Mouse (Mus musculus): ENCODE measurements around the gene A930004D18Rik.
"Not testable (repeated sequence)": the region's sequence is repeated elsewhere in the genome, so short reads cannot be mapped to it uniquely, and the experiment has no call there.

The A930004D18Rik gene

DNA sequence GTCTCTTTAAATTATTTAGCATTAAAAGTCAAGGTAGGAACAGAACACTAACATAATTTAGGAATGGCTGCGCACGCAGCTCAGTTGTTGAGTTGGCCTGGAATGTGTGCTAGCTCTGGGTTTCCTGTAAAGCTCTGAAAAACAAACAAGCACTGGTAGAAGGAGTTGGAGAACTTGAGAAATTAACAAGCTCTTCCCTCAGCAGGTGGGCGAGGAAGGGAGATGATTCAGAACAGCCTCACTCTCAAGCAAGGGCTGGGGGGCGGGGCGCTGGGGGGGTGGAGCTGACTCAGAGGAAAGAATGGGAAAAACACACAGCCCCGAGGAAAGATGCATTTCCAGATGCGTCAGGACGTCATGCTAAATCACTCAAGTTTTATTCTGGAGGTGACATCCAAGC lies 32.4 kb downstream of the A930004D18Rik start:
- no peak for DNase-seq (ENCODE audit: low spot score)

DNA sequence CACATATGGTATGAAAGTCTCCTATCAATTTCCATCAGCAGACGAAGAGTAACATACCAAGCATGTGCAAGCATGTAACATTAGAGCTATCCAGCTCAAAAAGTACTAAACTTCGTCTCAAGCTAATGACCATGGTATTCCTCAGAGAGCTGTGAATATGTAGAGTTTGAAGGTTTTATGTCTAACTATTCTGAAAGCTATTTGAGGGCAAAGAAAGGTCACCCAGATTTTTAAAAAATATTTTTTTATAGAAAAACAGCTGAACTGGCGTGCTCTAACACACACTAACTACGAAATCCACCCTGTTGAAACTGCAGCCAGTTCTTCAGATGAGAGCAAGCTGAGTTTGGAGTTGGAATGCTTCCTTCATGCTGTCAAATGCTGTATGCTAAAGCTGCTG lies 33.3 kb downstream of the A930004D18Rik start:
- DNase-seq (ENCODE audit: low spot score) = no peak

DNA sequence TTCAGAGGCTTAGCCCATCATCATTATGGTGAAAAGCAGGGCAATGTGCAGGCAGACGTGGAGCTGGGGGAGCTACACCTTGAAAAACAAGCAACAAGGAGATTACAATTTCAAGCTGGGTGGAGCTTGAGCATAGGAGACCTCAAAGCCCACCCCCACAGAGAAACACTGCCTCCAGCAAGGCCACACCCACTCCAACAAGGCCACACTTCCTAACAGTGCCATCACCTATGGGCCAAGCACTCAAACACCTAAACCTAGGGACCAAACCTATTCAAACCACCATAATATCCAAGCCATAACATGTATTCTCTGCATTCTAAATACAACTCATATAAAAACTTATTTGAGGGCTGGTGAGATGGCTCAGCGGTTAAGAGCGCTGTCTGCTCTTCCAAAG lies 35.2 kb downstream of the A930004D18Rik start:
- no peak for DNase-seq (ENCODE audit: low spot score)

DNA sequence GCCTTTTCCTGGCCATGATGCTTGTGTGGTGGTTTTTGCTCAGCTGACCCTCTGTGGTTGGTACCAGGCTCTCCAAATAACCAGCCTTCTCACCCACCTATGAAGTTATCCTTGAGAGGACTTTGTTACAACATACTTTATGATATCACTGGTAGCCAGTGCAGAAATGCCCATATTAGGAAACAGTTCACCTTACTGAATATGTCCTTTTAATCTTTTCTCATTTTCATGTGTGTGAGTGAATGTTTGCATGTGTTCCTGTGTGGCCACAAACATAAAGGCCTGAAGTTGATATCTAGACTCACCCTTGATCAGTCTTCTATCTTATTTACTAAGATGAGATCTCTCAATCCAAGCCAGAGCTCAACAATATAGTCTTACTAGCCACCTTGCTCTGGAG lies 40.7 kb downstream of the A930004D18Rik start, which contains the start of gene H2al2a:
Gene H2al2a (minus strand): TSS at position 101 of the 400 bp plus-strand sequence.
- DNase-seq (ENCODE audit: low spot score) = no peak

DNA sequence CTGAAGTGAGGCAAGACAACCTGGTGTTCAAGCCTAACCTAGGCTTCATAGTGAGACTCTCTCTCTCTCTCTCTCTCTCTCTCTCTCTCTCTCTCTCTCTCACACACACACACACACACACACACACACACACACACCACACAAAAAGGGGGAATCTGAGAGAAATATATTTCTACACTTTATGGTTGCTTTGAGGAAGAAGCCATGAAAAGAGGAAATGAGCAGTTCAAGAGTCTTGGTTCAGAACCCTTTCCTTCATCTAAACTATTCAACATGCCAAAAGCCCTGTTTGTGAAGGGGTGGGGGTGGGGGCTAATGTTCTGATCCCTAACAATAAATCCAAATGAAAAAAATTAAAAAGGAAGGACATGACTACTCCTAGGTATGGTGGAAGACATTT lies 48.0 kb downstream of the A930004D18Rik start:
- DNase-seq (ENCODE audit: low spot score) = no peak

DNA sequence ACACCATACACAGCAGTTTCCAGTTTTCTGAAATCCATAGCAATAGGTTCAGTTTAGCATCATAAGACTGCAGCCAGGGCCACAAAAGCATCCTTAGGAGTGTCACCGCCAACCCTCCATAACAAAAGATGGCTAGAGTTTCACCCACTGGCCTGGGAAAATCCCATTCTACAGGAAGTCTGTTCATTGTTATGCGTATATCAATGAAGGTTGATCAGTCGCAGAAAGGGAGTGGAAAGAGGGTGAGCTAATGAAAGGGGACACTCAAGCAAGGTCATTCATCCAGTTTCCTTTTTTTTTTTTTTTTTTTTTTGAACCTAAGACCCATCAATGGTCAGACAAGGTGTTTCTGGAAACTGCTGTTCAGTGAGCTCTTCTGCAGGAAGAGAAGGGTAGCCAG lies 48.4 kb downstream of the A930004D18Rik start:
- no peak for DNase-seq (ENCODE audit: low spot score)

DNA sequence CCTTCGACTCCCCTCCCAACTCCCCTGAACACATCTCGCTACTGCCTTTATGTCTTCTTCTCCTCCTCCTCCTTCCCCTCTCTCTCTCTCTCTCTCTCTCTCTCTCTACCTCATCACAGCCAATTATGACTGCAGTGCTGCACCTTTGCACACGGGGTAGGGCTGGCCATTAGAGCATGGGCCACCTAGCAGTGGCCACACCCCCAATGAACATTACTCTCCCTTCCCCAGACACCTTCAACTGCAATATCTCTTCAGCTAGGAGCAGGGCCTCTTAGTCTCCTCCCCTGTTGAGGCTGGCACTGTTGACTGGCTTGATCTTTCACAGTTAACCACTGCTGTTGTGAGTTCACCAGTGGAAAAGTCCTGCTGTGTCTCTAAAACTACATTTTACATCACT lies 50.8 kb downstream of the A930004D18Rik start:
- no peak for DNase-seq (ENCODE audit: low spot score)

DNA sequence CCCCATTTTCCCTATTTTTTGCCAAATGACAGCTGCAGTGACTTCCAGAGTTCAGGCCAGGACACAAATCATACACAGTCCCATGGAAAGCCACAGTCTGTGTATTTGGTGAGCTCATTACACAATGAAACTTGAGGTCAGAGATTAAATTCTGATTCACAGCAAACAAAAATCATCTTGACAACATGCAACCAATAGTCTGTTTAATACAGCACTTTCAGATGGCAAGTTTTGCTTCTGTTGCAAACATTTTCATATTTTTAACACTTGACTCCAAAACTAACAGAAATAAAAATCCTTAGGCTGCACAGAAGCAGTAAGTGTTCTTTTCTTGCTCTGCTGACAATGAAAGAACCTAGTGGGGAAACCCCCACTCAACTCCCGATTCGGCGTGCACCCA lies 52.8 kb downstream of the A930004D18Rik start:
- DNase-seq (ENCODE audit: low spot score) = no peak

DNA sequence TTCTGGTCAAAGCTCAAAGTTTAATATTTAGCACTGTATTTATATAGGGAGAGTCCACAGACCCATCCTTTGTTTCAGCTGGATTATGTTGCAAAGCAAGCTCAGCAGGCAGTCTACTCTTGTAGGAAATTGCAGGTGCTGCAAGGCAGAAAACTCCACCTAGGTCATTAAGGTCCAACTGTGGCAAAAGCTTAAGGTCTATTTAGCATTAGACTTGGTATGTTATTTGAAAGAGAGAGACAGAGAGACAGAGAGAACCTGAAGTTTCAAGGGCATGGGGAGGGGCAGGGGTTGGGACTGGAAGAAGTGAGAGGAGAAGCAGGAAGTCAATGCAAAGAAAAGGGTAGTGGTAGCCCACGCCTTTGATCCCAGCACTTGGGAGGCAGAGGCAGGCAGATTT lies 54.8 kb downstream of the A930004D18Rik start:
- no peak for DNase-seq (ENCODE audit: low spot score)

DNA sequence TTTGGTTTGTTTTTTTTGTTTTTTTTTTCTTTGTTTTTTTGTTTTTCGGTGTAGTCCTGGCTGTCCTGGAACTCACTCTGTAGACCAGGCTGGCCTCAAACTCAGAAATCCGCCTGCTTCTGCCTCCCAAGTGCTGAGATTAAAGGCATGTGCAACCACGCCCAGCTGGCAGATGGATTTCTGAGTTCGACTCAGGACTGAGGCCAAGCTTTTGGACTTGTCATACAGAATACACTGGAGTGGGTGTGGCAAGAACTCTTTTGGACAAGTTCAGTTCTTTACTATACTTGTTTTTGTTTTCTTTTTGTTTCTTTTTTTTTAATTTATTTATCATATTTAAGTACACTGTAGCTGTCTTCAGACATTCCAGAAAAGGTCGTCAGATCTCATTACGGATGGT lies 58.8 kb downstream of the A930004D18Rik start:
- DNase-seq (ENCODE audit: low spot score) = no peak

DNA sequence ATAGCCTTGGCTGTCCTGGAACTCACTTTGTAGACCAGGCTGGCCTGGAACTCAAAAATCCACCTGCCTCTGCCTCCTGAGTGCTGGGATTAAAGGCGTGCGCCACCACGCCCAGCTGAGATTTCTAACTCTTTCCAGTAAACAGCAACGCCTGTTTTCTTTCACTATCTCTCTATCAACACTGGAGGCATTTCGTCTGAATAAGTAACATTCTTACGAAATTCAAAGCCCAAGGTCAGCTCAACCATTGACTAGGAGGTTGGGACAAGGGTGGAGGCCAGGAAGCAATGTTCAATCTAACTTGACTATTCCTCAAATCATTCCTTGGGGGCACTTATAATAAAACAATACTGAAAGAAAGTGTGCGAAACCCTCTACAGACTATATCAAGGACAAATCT lies 59.3 kb downstream of the A930004D18Rik start:
- DNase-seq (ENCODE audit: low spot score) = not testable (repeated sequence)

DNA sequence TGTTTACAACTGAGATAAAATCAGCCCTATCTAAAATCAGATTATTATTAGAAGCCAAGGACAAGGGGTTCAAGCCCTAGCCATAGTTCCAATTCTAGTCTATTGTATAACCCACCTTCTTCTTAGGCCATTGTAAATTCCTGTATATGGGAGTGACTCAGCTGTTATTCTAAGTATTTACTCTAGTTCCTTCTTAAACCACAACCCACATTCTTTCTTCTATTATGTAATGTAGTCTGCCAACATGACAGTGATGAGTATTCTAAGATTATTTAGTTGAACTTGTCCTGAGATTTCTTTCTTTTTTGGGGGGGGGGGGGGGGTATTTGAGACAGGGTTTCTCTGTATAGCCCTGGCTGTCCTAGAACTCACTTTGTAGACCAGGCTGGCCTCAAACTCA lies 59.9 kb downstream of the A930004D18Rik start:
- DNase-seq (ENCODE audit: low spot score) = not testable (repeated sequence)

DNA sequence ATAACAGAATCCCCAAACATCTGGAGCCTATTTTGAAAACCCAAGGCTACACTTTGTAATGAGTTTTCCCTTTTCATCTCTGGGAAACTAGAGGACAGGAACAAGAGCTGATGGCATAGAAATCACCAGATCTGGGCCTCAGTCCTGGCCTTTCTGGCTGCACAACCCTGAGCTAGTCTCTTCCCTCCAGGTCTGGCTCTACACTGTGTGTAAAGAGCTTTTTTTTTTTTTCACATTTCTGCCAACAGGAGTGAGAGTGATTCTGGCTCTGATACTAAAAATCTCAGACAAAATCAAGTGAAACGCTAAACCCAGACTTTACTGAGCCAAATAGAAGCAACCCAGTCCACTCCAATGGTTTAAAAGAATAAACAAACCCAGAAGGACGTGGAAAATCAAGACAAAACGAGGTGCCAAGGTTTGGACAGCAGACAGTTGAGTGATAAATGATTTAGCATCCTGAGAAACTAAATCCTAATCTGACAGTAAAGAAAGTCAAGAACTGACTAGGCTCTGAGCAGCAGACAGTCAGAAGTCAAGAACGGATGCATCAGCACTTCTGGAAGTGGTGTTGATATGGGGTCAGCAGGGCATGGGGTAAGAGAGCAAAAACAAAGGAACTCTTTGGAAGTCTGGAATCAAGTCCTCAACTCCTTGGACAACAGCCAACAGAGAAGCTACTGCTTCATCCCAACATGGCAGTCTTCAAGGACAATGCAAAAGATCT lies 61.8 kb downstream of the A930004D18Rik start:
- no peak for DNase-seq (ENCODE audit: low spot score)
